Mouse (Mus musculus): Measurements from ENCODE around the gene Pla2g16. TPM values are rescaled to one million over a fixed set of nuclear protein-coding genes. Genes with fewer than 3 reads are reported as not detected.

Gene Pla2g16
- polyA plus RNA-seq, 1 experiment from 2014 or later, result 2.4 TPM

DNA sequence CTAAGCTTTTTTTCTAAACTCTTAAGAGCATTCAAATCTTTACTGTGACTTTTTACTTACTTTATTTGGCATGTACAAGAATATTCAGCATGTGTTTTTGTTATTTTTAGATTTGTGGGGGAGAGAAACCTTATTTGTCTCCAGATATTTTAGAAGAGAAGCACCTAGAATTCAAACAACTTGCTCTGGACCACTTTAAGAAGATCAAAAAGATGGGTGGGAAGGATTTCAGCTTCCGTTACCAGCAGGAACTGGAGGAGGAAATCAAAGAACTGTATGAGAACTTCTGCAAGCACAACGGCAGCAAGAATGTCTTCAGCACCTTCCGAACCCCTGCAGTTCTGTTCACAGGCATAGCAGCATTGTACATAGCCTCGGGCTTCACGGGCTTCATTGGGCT is 25.4 kb upstream of the Pla2g16 start:
- 92% methylated on average over 5 of the region's 5 CpGs for WGBS
- Histone ChIP-seq H3K27ac (ENCODE audit: low read depth, low read length) (no peak overlapping the region), H3K36me3 (ENCODE audit: control insufficient read depth, insufficient read depth, low read length) (peaks cover 17% of the 10 kb centered on the region; the same call in 1 of the 2 replicates), H3K9me3 (ENCODE audit: control insufficient read depth, low read length) (no peaks in the 10 kb centered on the region), H3K27me3 (ENCODE audit: control insufficient read depth, insufficient read depth, low read length) (no peaks in the 10 kb centered on the region), H3K9ac (replicated peaks; ENCODE audit: low read depth, low read length) (no peak overlapping the region), H3K4me2 (ENCODE audit: low read depth, low read length) (no peak overlapping the region), H3K4me3 (ENCODE audit: low read depth, low read length) (no peak overlapping the region), H3K4me1 (ENCODE audit: control insufficient read depth, insufficient read depth, low read length) (no peaks in the 10 kb centered on the region)
- no peak for ATAC-seq (ENCODE audit: low read depth)

DNA sequence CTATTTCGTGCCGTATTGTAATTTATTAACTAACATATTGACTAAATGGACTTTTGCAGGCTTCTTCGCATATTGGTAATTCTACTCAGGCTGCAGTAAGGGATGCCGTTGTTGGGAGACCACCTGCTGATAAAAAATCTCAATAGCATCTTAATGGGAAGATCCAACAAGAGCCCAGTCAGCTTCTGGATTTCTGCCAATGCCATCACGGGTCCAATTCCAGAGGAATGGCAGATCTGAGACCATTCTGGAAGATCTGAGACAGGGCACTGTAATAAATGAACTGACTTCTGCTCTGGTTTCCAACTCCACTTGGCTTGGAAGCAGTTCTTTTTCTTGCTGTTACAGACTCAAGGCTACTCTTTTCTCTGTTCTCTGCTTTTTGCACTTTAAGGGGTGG is 23.4 kb upstream of the Pla2g16 start:
- ATAC-seq (ENCODE audit: low read depth), result peak; percentile 21; the same call in 1 of the 2 replicates
- no peak overlapping the region for H3K4me2 ChIP-seq (ENCODE audit: low read depth, low read length)
- no peak overlapping the region for H3K27ac ChIP-seq (ENCODE audit: low read depth, low read length)
- no peaks in the 10 kb centered on the region for H3K9me3 ChIP-seq (ENCODE audit: control insufficient read depth, low read length)
- H3K36me3 ChIP-seq (ENCODE audit: control insufficient read depth, insufficient read depth, low read length), result peaks cover 17% of the 10 kb centered on the region; the same call in 1 of the 2 replicates
- 55% methylated on average over 5 of the region's 5 CpGs for WGBS
- no peak overlapping the region for H3K9ac ChIP-seq (replicated peaks; ENCODE audit: low read depth, low read length)
- no peaks in the 10 kb centered on the region for H3K27me3 ChIP-seq (ENCODE audit: control insufficient read depth, insufficient read depth, low read length)
- H3K4me1 ChIP-seq (ENCODE audit: control insufficient read depth, insufficient read depth, low read length), result no peaks in the 10 kb centered on the region
- no peak overlapping the region for H3K4me3 ChIP-seq (ENCODE audit: low read depth, low read length)

DNA sequence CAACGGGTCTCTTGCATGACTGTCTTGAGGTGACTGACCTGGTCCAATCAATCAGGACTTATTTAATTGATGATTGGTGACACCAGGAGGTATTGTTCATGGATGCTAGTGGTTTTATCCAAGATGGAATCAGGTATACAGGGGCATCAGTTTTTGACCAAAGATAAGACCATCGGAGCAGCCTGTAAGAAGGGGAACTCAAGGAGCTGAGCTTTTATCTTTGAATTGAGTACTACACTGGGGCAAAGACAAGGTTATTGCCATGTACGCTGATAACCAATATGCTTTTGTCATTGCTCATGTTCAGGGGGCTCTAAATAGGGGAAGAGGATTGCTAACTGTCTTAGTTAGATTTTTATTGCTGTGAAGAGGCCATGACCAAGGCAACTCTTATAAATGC is 8.3 kb upstream of the Pla2g16 start:
- Histone ChIP-seq H3K9me3 (ENCODE audit: control insufficient read depth, low read length) (0 out of 2 replicates have a peak, but pooled peaks cover under 1% of the 10 kb centered on the region), H3K27ac (ENCODE audit: low read depth, low read length) (no peak overlapping the region), H3K36me3 (ENCODE audit: control insufficient read depth, insufficient read depth, low read length) (no peaks in the 10 kb centered on the region), H3K4me1 (ENCODE audit: control insufficient read depth, insufficient read depth, low read length) (no peaks in the 10 kb centered on the region), H3K4me2 (ENCODE audit: low read depth, low read length) (no peak overlapping the region), H3K4me3 (ENCODE audit: low read depth, low read length) (no peak overlapping the region), H3K9ac (replicated peaks; ENCODE audit: low read depth, low read length) (no peak overlapping the region), H3K27me3 (ENCODE audit: control insufficient read depth, insufficient read depth, low read length) (no peaks in the 10 kb centered on the region)
- 91% methylated on average over 3 of the region's 3 CpGs for WGBS
- ATAC-seq (ENCODE audit: low read depth), result no peak

DNA sequence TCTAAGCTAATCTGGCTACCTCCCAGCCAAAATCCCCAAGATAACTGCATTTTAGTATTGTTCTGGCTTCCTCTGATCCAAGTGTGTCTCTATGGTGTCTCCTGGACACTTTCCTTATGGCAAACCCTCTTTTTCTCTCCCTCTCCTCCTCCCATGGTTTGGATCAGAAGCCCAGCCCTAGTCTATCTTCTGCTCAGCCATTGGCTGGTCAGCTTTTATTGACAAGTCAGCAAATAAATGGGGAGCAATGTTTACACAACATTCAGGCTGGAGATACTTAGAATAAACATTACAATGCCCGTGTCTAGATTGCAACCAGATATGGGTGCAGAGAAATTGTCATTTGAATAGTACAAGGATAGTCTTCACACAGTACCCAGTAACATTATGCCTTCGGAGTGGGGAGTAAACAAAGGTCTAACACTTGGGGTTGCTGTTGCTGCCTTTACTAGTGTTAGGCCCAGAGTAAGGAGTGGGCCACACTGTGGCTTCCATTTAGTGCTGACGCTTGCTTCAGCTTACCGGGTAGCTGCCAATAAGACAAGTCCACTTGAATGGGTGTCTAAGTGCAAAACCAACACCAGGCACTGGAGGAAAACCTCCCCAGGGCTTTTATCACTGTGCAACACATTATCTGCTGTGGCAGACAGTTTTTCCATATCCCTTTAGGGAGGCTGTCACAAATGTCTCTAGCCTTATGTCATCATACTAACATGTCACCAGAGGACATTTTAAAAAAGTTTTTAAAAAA is 5.5 kb upstream of the Pla2g16 start:
- H3K36me3 ChIP-seq (ENCODE audit: control insufficient read depth, insufficient read depth, low read length), result no peaks in the 10 kb centered on the region
- H3K27ac ChIP-seq (ENCODE audit: low read depth, low read length), result no peak overlapping the region
- no peak for ATAC-seq (ENCODE audit: low read depth)
- no peak overlapping the region for H3K4me3 ChIP-seq (ENCODE audit: low read depth, low read length)
- no peak overlapping the region for H3K4me2 ChIP-seq (ENCODE audit: low read depth, low read length)
- 73% methylated on average over 4 of the region's 4 CpGs for WGBS
- H3K27me3 ChIP-seq (ENCODE audit: control insufficient read depth, insufficient read depth, low read length), result no peaks in the 10 kb centered on the region
- H3K9ac ChIP-seq (replicated peaks; ENCODE audit: low read depth, low read length), result no peak overlapping the region
- no peaks in the 10 kb centered on the region for H3K4me1 ChIP-seq (ENCODE audit: control insufficient read depth, insufficient read depth, low read length)
- no peaks in the 10 kb centered on the region for H3K9me3 ChIP-seq (ENCODE audit: control insufficient read depth, low read length)

DNA sequence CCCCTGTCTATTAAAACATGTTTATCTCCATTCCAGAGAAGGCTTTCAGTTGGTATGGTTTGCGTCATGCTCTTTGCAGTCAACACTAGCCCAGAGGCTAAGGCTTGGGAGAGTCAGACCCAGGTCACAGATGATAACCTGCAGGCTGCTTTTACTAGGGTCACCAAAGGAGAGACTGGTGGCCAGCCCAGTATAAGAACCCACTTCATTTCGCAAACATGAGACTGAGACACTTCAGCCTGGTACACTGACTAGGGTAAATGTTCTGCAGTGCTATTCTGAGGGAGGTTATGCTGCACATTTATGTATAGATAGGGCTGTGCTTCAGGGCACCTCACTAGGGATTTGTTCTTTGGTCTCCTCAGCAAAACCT is 5.0 kb upstream of the Pla2g16 start:
- H3K9me3 ChIP-seq (ENCODE audit: control insufficient read depth, low read length), result no peaks in the 10 kb centered on the region
- no peaks in the 10 kb centered on the region for H3K36me3 ChIP-seq (ENCODE audit: control insufficient read depth, insufficient read depth, low read length)
- H3K27me3 ChIP-seq (ENCODE audit: control insufficient read depth, insufficient read depth, low read length), result no peaks in the 10 kb centered on the region
- H3K4me1 ChIP-seq (ENCODE audit: control insufficient read depth, insufficient read depth, low read length), result no peaks in the 10 kb centered on the region
- no peak overlapping the region for H3K4me3 ChIP-seq (ENCODE audit: low read depth, low read length)
- WGBS, result 91% methylated on average over 2 of the region's 2 CpGs
- ATAC-seq (ENCODE audit: low read depth), result no peak
- H3K4me2 ChIP-seq (ENCODE audit: low read depth, low read length), result no peak overlapping the region
- H3K27ac ChIP-seq (ENCODE audit: low read depth, low read length), result no peak overlapping the region
- H3K9ac ChIP-seq (replicated peaks; ENCODE audit: low read depth, low read length), result no peak overlapping the region

DNA sequence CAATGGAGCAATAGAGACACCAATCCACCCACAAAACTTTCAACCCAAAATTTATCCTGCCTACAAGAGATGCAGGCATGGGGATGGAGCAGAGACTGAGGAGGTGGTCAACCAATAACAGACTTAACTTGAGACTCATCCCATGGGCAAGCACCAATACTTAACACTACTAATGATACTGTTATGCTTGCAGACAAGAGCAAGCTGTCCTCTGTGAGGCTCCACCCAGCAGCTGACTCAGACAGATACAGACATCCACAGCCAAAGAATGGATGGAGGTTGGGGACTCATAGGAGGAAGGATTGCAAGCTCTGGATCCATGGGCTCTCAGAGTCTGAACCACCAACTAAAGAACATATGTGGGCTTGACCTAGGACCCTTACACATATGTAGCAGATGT is 3.8 kb upstream of the Pla2g16 start:
- Histone ChIP-seq H3K36me3 (ENCODE audit: control insufficient read depth, insufficient read depth, low read length) (no peaks in the 10 kb centered on the region), H3K27ac (ENCODE audit: low read depth, low read length) (no peak overlapping the region), H3K4me3 (ENCODE audit: low read depth, low read length) (no peak overlapping the region), H3K27me3 (ENCODE audit: control insufficient read depth, insufficient read depth, low read length) (no peaks in the 10 kb centered on the region), H3K9ac (replicated peaks; ENCODE audit: low read depth, low read length) (no peak overlapping the region), H3K9me3 (ENCODE audit: control insufficient read depth, low read length) (no peaks in the 10 kb centered on the region), H3K4me1 (ENCODE audit: control insufficient read depth, insufficient read depth, low read length) (no peaks in the 10 kb centered on the region; the same call in 1 of the 2 replicates), H3K4me2 (ENCODE audit: low read depth, low read length) (no peak overlapping the region)
- ATAC-seq (ENCODE audit: low read depth), result no peak

DNA sequence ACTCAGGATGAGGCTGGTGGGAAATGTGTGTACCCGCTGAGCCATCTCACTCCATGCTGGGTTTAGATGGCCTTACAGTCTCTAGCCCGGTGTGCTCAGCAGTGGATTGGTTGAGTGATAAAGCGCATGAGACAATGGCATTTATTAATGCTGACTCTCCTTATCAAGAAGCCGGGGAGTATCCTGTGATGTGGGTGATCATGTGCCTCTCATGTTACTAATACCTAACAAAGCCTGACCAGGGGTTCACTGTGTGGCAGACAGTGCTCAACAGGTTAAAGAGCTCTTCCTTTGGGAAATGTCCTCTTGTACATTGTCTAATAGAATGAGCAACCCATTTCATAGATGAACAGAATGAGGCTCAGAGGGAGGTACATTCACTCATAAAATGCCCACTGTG is 2.4 kb upstream of the Pla2g16 start:
- no peak overlapping the region for H3K4me3 ChIP-seq (ENCODE audit: low read depth, low read length)
- H3K27ac ChIP-seq (ENCODE audit: low read depth, low read length), result no peak overlapping the region
- H3K4me2 ChIP-seq (ENCODE audit: low read depth, low read length), result no peak overlapping the region
- WGBS, result 76% methylated on average over 4 of the region's 4 CpGs
- no peaks in the 10 kb centered on the region for H3K9me3 ChIP-seq (ENCODE audit: control insufficient read depth, low read length)
- ATAC-seq (ENCODE audit: low read depth), result no peak
- no peak overlapping the region for H3K9ac ChIP-seq (replicated peaks; ENCODE audit: low read depth, low read length)
- no peaks in the 10 kb centered on the region for H3K27me3 ChIP-seq (ENCODE audit: control insufficient read depth, insufficient read depth, low read length)
- H3K36me3 ChIP-seq (ENCODE audit: control insufficient read depth, insufficient read depth, low read length), result no peaks in the 10 kb centered on the region
- no peaks in the 10 kb centered on the region; the same call in 1 of the 2 replicates for H3K4me1 ChIP-seq (ENCODE audit: control insufficient read depth, insufficient read depth, low read length)

DNA sequence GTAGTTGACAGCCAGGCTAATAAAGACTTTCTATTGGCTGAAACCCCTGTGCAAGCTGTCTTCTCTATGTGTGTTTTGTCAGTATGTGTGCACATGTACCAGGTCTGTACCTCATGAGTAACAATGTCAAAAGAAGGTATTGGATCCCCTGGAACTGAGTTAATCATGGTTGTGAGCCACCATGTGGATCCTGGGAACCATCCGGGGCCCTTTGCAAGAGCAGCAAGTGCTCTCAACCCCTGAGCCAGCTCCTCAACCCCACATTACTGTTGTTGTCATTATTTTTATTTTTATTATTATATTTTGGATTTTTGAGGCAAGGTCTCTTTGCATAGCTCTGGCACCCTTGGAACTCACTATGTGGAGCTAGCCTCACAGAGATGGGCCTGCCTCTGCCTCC is 618 bp upstream of the Pla2g16 start:
- 97% methylated on average over 1 of the region's 1 CpGs for WGBS
- H3K36me3 ChIP-seq (ENCODE audit: control insufficient read depth, insufficient read depth, low read length), result no peaks in the 10 kb centered on the region
- no peak overlapping the region for H3K4me2 ChIP-seq (ENCODE audit: low read depth, low read length)
- no peaks in the 10 kb centered on the region for H3K9me3 ChIP-seq (ENCODE audit: control insufficient read depth, low read length)
- H3K4me1 ChIP-seq (ENCODE audit: control insufficient read depth, insufficient read depth, low read length), result no peaks in the 10 kb centered on the region; the same call in 1 of the 2 replicates
- H3K27ac ChIP-seq (ENCODE audit: low read depth, low read length), result no peak overlapping the region
- H3K27me3 ChIP-seq (ENCODE audit: control insufficient read depth, insufficient read depth, low read length), result no peaks in the 10 kb centered on the region
- no peak for ATAC-seq (ENCODE audit: low read depth)
- no peak overlapping the region for H3K4me3 ChIP-seq (ENCODE audit: low read depth, low read length)
- H3K9ac ChIP-seq (replicated peaks; ENCODE audit: low read depth, low read length), result no peak overlapping the region

DNA sequence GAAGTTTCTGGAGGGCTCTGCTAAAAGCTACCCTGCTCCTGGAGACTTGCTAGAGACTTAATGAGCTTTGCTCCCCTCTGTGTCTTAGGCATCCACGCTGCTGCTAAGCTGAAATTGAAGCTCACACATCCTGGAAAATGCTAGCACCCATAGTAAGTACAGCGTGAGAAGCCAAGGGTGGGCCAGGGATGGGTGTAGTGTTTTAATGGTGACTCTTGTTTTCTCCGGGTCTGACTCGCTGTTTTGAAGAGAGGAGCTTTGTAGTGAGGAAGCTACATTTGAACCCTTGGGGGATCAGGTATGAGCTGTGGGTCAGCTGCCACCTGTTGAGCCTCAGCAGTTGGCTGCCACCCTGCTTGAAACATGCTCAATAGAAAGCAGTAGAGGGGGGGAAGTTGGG is 585 bp downstream of the Pla2g16 start:
- Histone ChIP-seq H3K36me3 (ENCODE audit: control insufficient read depth, insufficient read depth, low read length) (no peaks in the 10 kb centered on the region), H3K4me3 (ENCODE audit: low read depth, low read length) (peak overlapping the region; percentile 27), H3K4me2 (ENCODE audit: low read depth, low read length) (peak overlapping the region; percentile 52), H3K9ac (replicated peaks; ENCODE audit: low read depth, low read length) (no peak overlapping the region), H3K27ac (ENCODE audit: low read depth, low read length) (no peak overlapping the region), H3K27me3 (ENCODE audit: control insufficient read depth, insufficient read depth, low read length) (no peaks in the 10 kb centered on the region), H3K9me3 (ENCODE audit: control insufficient read depth, low read length) (no peaks in the 10 kb centered on the region), H3K4me1 (ENCODE audit: control insufficient read depth, insufficient read depth, low read length) (no peaks in the 10 kb centered on the region; the same call in 1 of the 2 replicates)
- WGBS, result 10% methylated on average over 4 of the region's 4 CpGs
- ATAC-seq (ENCODE audit: low read depth), result no peak
